In genomic region chr13:77478425-77479119, GRCm38 (mm10) we compare ENCODE assay signal across 26 mouse cellular contexts.
DNase-seq lines count a peak whose midpoint lies in the region; ATAC-seq and TF ChIP-seq lines count a peak whose summit lies in the region.
"Had no signal": no experiment of that assay in that cellular context is flagged by ENCODE, and none has a peak within 500 bp of the region (broad histone marks: within the 10 kb centered on the region; RNA-seq: fewer than 3 reads in every experiment).

No protein-coding gene starts in this region.

- DNase-seq in forebrain, embryonic 11.5 days (ENCODE audit: low spot score) = no peak
- DNase-seq in forebrain, embryonic 10.5 days (ENCODE audit: extremely low spot score, low spot score) = no peak
- DNase-seq in midbrain, embryonic 11.5 days (ENCODE audit: low spot score, missing footprints) = peak; percentile 86
- no peak for DNase-seq in midbrain, postnatal 0 days (ENCODE audit: low spot score)
- DNase-seq in retina, postnatal 1 day = peak; percentile 32
- no peak for DNase-seq in right cerebral cortex, postnatal 4 days
- DNase-seq in urinary bladder, postnatal 25 days (ENCODE audit: low spot score) = no peak
- DNase-seq: adrenal gland, adult 8-10 months; cerebellum, adult 8-10 months; cerebellum, postnatal 36 days; heart, postnatal 10 days; kidney, adult 18-20 months; kidney, postnatal 36 days; layer of hippocampus, postnatal 36 days; left cerebral cortex, postnatal 4 days; liver, embryonic 13.5 days; lung, adult 18-20 months; thymus, adult 2 months; thymus, postnatal 36 days had no signal

- H3K36me3 ChIP-seq in forebrain, embryonic 11.5 days (ENCODE audit: control insufficient read depth, insufficient read depth, low read length) = no peaks in the 10 kb centered on the region
- H3K36me3 ChIP-seq in forebrain, embryonic 10.5 days (replicated peaks) = no peaks in the 10 kb centered on the region
- no peaks in the 10 kb centered on the region for H3K36me3 ChIP-seq in midbrain, embryonic 11.5 days (ENCODE audit: control insufficient read depth, insufficient read depth, low read length)
- no peaks in the 10 kb centered on the region for H3K36me3 ChIP-seq in midbrain, postnatal 0 days (ENCODE audit: insufficient read depth, low read length)
- no peaks in the 10 kb centered on the region for H3K36me3 ChIP-seq in midbrain, embryonic 13.5 days
- H3K36me3 ChIP-seq: G1E; heart, embryonic 13.5 days; kidney, embryonic 15.5 days; liver, embryonic 13.5 days had no signal

- H3K27ac ChIP-seq in forebrain, embryonic 11.5 days (ENCODE audit: low read depth, low read length) = no peak overlapping the region
- no peak overlapping the region for H3K27ac ChIP-seq in forebrain, embryonic 10.5 days
- H3K27ac ChIP-seq in midbrain, embryonic 11.5 days (ENCODE audit: low read depth, low read length) = no peak overlapping the region; the same call in 1 of the 2 replicates
- no peak overlapping the region for H3K27ac ChIP-seq in midbrain, postnatal 0 days (ENCODE audit: low read depth, low read length)
- peak overlapping the region; percentile 53; the same call in 1 of the 2 replicates for H3K27ac ChIP-seq in midbrain, embryonic 13.5 days
- H3K27ac ChIP-seq: heart, embryonic 13.5 days; kidney, embryonic 15.5 days; layer of hippocampus, adult 2 months; liver, embryonic 13.5 days; macrophage had no signal

- no peak overlapping the region for H3K9ac ChIP-seq in forebrain, embryonic 11.5 days (ENCODE audit: low read length)
- H3K9ac ChIP-seq in midbrain, embryonic 11.5 days (ENCODE audit: low read length) = no peak overlapping the region
- no peak overlapping the region for H3K9ac ChIP-seq in midbrain, postnatal 0 days (replicated peaks; ENCODE audit: low read length, poor library complexity, severe bottlenecking)
- H3K9ac ChIP-seq in midbrain, embryonic 13.5 days (replicated peaks) = no peak overlapping the region
- H3K9ac ChIP-seq: heart, embryonic 13.5 days; kidney, embryonic 15.5 days; liver, embryonic 13.5 days had no signal

- H3K9me3 ChIP-seq in forebrain, embryonic 11.5 days (ENCODE audit: control insufficient read depth, low read length) = no peaks in the 10 kb centered on the region
- no peaks in the 10 kb centered on the region for H3K9me3 ChIP-seq in forebrain, embryonic 10.5 days
- H3K9me3 ChIP-seq in midbrain, embryonic 11.5 days (ENCODE audit: control insufficient read depth, low read length) = no peaks in the 10 kb centered on the region
- H3K9me3 ChIP-seq in midbrain, postnatal 0 days (ENCODE audit: low read length) = no peaks in the 10 kb centered on the region
- no peaks in the 10 kb centered on the region for H3K9me3 ChIP-seq in midbrain, embryonic 13.5 days
- H3K9me3 ChIP-seq: G1E; heart, embryonic 13.5 days; kidney, embryonic 15.5 days; liver, embryonic 13.5 days had no signal

- H3K27me3 ChIP-seq in forebrain, embryonic 11.5 days (ENCODE audit: control insufficient read depth, insufficient read depth, low read length) = no peaks in the 10 kb centered on the region
- no peaks in the 10 kb centered on the region for H3K27me3 ChIP-seq in forebrain, embryonic 10.5 days (ENCODE audit: poor library complexity, severe bottlenecking)
- no peaks in the 10 kb centered on the region for H3K27me3 ChIP-seq in midbrain, embryonic 11.5 days (ENCODE audit: control insufficient read depth, insufficient read depth, low read length)
- no peaks in the 10 kb centered on the region for H3K27me3 ChIP-seq in midbrain, postnatal 0 days (ENCODE audit: insufficient read depth, low read length)
- H3K27me3 ChIP-seq in midbrain, embryonic 13.5 days = no peaks in the 10 kb centered on the region
- H3K27me3 ChIP-seq: heart, embryonic 13.5 days; kidney, embryonic 15.5 days; liver, embryonic 13.5 days had no signal

- no peak for TF ChIP-seq CTCF in midbrain, postnatal 0 days (IDR thresholded peaks at IDR 0.05)

- H3K4me3 ChIP-seq in forebrain, embryonic 11.5 days (ENCODE audit: low read depth, low read length) = no peak overlapping the region
- H3K4me3 ChIP-seq in forebrain, embryonic 10.5 days = no peak overlapping the region
- H3K4me3 ChIP-seq in midbrain, embryonic 11.5 days (ENCODE audit: low read depth, low read length) = no peak overlapping the region
- H3K4me3 ChIP-seq in midbrain, postnatal 0 days (ENCODE audit: low read depth, low read length) = no peak overlapping the region
- no peak overlapping the region for H3K4me3 ChIP-seq in midbrain, embryonic 13.5 days (replicated peaks)
- H3K4me3 ChIP-seq: heart, embryonic 13.5 days; kidney, embryonic 15.5 days; layer of hippocampus, adult 2 months; liver, embryonic 13.5 days had no signal

- H3K4me1 ChIP-seq in forebrain, embryonic 11.5 days (replicated peaks; ENCODE audit: control insufficient read depth, insufficient read depth, low read length) = no peaks in the 10 kb centered on the region
- H3K4me1 ChIP-seq in forebrain, embryonic 10.5 days = peaks cover 7% of the 10 kb centered on the region; the same call in 1 of the 2 replicates
- peaks cover 4% of the 10 kb centered on the region; the same call in 1 of the 2 replicates for H3K4me1 ChIP-seq in midbrain, embryonic 11.5 days (ENCODE audit: control insufficient read depth, insufficient read depth, low read length)
- no peaks in the 10 kb centered on the region for H3K4me1 ChIP-seq in midbrain, postnatal 0 days (ENCODE audit: insufficient read depth, low read length)
- H3K4me1 ChIP-seq in midbrain, embryonic 13.5 days (replicated peaks) = peaks cover 12% of the 10 kb centered on the region
- H3K4me1 ChIP-seq: heart, embryonic 13.5 days; kidney, embryonic 15.5 days; liver, embryonic 13.5 days had no signal

- ATAC-seq in forebrain, embryonic 11.5 days (replicated peaks; ENCODE audit: low FRiP score) = peak; percentile 61
- peak; percentile 78 for ATAC-seq in midbrain, embryonic 11.5 days (ENCODE audit: low FRiP score)
- no peak for ATAC-seq in midbrain, postnatal 0 days (ENCODE audit: low FRiP score)
- peak; percentile 91 for ATAC-seq in midbrain, embryonic 13.5 days
- ATAC-seq: lung, postnatal 0 days had no signal

- WGBS in forebrain, embryonic 11.5 days = 48% methylated on average over 6 of the region's 6 CpGs
- WGBS in forebrain, embryonic 10.5 days = 74% methylated on average over 6 of the region's 6 CpGs
- 49% methylated on average over 6 of the region's 6 CpGs for WGBS in midbrain, embryonic 11.5 days
- WGBS in midbrain, postnatal 0 days = 27% methylated on average over 6 of the region's 6 CpGs
- 21% methylated on average over 6 of the region's 6 CpGs for WGBS in midbrain, embryonic 13.5 days

- H3K4me2 ChIP-seq in forebrain, embryonic 11.5 days (ENCODE audit: low read depth, low read length, severe bottlenecking) = no peak overlapping the region
- no peak overlapping the region for H3K4me2 ChIP-seq in midbrain, embryonic 11.5 days
- H3K4me2 ChIP-seq in midbrain, postnatal 0 days (ENCODE audit: low read depth, low read length, poor library complexity, severe bottlenecking) = no peak overlapping the region
- H3K4me2 ChIP-seq in midbrain, embryonic 13.5 days (replicated peaks) = no peak overlapping the region
- H3K4me2 ChIP-seq: heart, embryonic 13.5 days; kidney, embryonic 15.5 days; liver, embryonic 13.5 days had no signal

Comparison
In these comparisons a context has a peak if more than half of its experiments do, and no peak if none do; other contexts are left out.
1. DNase-seq: peak in midbrain, embryonic 11.5 days (single experiment) and retina, postnatal 1 day (single experiment); none in forebrain, embryonic 11.5 days (single experiment), forebrain, embryonic 10.5 days (single experiment), midbrain, postnatal 0 days (single experiment), right cerebral cortex, postnatal 4 days (single experiment) and urinary bladder, postnatal 25 days (single experiment).